Mouse (Mus musculus) hindbrain, embryonic 11.5 days (tissue): ENCODE results near the gene Prss35. TPM values are rescaled to one million over a fixed set of nuclear protein-coding genes. Genes with fewer than 3 reads are reported as not detected.

Experiments used
- ATAC-seq: fragments of 200-750 bp; cut with Nextera tagmentation; 2 replicates; pipeline ENCODE4 v1.8.0; 2017; ENCODE audit warnings: mild to moderate bottlenecking, moderate TSS enrichment, moderate library complexity; ENCODE audit not compliant: low FRiP score
- DNase-seq: peaks from one replicate; pipeline ENCODE4 v3.0.0-alpha.2; 2015; ENCODE audit warnings: low spot score
- H3K27ac ChIP-seq: fragments of 300-500 bp; sonication (generic); 2 replicates; pipeline ENCODE4 v1.5.1; 2014; ENCODE audit warnings: mild to moderate bottlenecking, low read depth, low read length
- H3K27me3 ChIP-seq: fragments of 300-500 bp; sonication (generic); 2 replicates; pipeline ENCODE4 v1.6.1; 2014; ENCODE audit warnings: mild to moderate bottlenecking, low read length, moderate library complexity, mixed read lengths; ENCODE audit not compliant: control insufficient read depth, insufficient read depth
- H3K36me3 ChIP-seq: fragments of 300-500 bp; sonication (generic); 2 replicates; pipeline ENCODE4 v1.6.1; 2014; ENCODE audit warnings: mild to moderate bottlenecking, low read length, moderate library complexity, mixed read lengths; ENCODE audit not compliant: control insufficient read depth, insufficient read depth
- H3K4me1 ChIP-seq: fragments of 300-500 bp; sonication (generic); replicated peaks from 2 replicates; pipeline ENCODE4 v1.6.1; 2014; ENCODE audit warnings: low read length, mixed read lengths; ENCODE audit not compliant: control insufficient read depth, insufficient read depth
- H3K4me2 ChIP-seq: fragments of 300-500 bp; sonication (generic); replicated peaks from 2 replicates; pipeline ENCODE4 v1.6.1; 2014; ENCODE audit warnings: mild to moderate bottlenecking, low read depth, low read length
- H3K4me3 ChIP-seq: fragments of 300-500 bp; sonication (generic); 2 replicates; pipeline ENCODE4 v1.5.1; 2014; ENCODE audit warnings: low read depth, low read length
- H3K9ac ChIP-seq: fragments of 300-500 bp; sonication (generic); 2 replicates; pipeline ENCODE4 v1.6.1; 2014; ENCODE audit warnings: low read depth, low read length
- H3K9me3 ChIP-seq: fragments of 300-500 bp; sonication (generic); 2 replicates; pipeline ENCODE4 v1.6.1; 2016; ENCODE audit warnings: low read length; ENCODE audit not compliant: control insufficient read depth
- WGBS: fragments of 180-500 bp; shearing (Covaris S2); extraction: QIAGEN DNeasy Blood & Tissue Kit; methylation state at CpG from one replicate; pipeline ENCODE4 v1.1.7; 2014; 5-methylcytosine and 5-hydroxymethylcytosine counted together
- polyA plus RNA-seq: library from polyadenylated mRNA; unstranded; fragments of >200 nt; fragmentation: Nextera tagmentation; extraction: Ambion mirVana; gene quantifications from 2 replicates; pipeline ENCODE4 v1.2.1, GENCODE M21; 2014

The Prss35 gene
- polyA plus RNA-seq, 1 experiment from 2014 or later: 0.48 TPM

DNA sequence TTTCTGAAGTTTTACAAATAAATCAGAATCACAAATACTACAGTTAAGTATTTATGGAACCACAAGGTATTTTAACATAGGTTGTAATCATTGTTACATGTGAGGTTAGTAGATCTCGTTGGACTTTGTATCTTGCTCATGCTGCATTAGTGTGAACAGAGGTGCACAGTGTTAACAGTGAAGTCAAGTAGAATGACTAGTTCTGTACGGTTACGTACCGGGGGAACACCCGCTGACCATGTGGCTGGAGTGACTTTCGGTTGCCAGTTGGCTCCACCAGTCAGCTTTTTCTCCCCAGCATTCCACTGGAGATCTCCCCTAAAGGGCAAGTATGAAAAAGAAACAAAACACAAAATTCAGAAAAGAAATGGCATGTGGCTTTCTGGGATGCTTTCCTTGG is 31.9 kb downstream of the Prss35 start:
- no peaks in the 10 kb centered on the region for H3K27me3 ChIP-seq
- H3K4me1 ChIP-seq: no peaks in the 10 kb centered on the region
- ATAC-seq (no peak), DNase-seq (no peak)
- no peak overlapping the region for H3K9ac ChIP-seq
- no peak overlapping the region for H3K4me2 ChIP-seq
- H3K27ac ChIP-seq: no peak overlapping the region
- H3K4me3 ChIP-seq: no peak overlapping the region
- no peaks in the 10 kb centered on the region for H3K36me3 ChIP-seq
- 93% methylated on average over 6 of the region's 6 CpGs for WGBS
- no peaks in the 10 kb centered on the region for H3K9me3 ChIP-seq

DNA sequence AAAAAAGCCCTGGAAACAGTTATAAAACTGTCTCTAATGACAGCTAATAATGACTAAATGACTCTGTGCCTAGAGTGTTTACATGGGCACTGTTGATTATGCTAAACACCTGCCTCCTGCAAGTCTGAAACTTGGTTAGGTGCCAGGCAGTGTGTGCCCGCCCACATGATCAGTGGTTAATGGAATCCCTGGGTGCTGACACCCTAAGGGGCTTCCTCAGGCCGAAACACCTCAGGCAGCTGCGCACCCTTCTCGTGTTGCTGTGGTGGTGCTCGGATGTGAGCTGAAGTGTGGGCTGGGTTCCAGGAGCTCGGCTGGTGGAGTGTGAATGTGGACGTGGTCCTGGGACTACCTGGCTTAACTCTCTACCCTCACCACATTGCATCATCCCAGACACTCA is 33.9 kb downstream of the Prss35 start:
- H3K9me3 ChIP-seq: no peaks in the 10 kb centered on the region
- DNase-seq (no peak), ATAC-seq (no peak)
- WGBS: 78% methylated on average over 7 of the region's 7 CpGs
- H3K36me3 ChIP-seq: no peaks in the 10 kb centered on the region
- H3K9ac ChIP-seq: no peak overlapping the region
- H3K27ac ChIP-seq: no peak overlapping the region
- no peak overlapping the region for H3K4me3 ChIP-seq
- no peaks in the 10 kb centered on the region for H3K27me3 ChIP-seq
- no peak overlapping the region for H3K4me2 ChIP-seq
- H3K4me1 ChIP-seq: no peaks in the 10 kb centered on the region

DNA sequence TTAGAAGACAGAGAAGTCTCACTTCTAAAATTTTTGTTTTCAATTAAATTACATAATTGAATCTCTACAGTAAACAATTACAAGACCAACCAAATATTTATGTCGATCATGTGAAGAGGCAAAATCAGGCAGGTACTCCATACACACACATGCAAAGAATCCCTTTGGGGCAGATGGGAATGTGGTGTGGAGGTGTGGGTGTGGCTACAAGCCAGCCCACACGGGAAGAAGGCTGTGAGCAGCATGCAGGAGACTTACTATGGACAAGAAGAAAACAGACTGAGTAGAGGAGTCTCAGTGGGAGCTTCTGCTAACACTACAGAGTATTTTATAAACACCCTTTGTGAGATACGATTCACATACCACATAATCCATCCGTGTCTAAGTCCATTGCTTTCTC is 34.8 kb downstream of the Prss35 start:
- H3K4me1 ChIP-seq: no peaks in the 10 kb centered on the region
- no peak for ATAC-seq
- no peak for DNase-seq
- H3K27ac ChIP-seq: no peak overlapping the region
- H3K27me3 ChIP-seq: no peaks in the 10 kb centered on the region
- H3K4me2 ChIP-seq: no peak overlapping the region
- H3K9ac ChIP-seq: no peak overlapping the region
- H3K9me3 ChIP-seq: no peaks in the 10 kb centered on the region
- H3K36me3 ChIP-seq: no peaks in the 10 kb centered on the region
- H3K4me3 ChIP-seq: no peak overlapping the region
- 72% methylated on average over 4 of the region's 4 CpGs for WGBS

DNA sequence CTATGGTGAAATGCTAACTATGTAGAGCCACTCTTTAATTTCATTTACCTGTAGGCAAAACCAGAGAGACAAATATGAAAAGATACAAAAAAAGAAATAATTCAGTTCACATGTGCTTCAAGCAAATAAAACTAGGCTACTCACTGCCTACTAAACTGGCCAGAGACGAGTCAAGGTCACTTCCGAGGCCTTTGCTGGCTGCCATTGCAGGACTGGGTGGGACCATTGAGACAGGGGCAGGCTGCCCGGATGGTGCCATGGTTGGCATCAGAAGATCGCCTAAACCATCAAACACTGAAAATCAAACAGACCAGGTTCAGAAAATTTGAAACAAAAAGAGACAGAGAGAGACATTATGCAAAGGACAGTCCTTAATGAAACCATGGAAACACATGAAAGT is 38.0 kb downstream of the Prss35 start:
- Histone ChIP-seq H3K27ac (no peak overlapping the region), H3K9me3 (no peaks in the 10 kb centered on the region), H3K27me3 (no peaks in the 10 kb centered on the region), H3K36me3 (no peaks in the 10 kb centered on the region), H3K4me1 (no peaks in the 10 kb centered on the region), H3K4me2 (no peak overlapping the region), H3K9ac (no peak overlapping the region), H3K4me3 (no peak overlapping the region)
- DNase-seq (no peak), ATAC-seq (no peak)
- WGBS: 90% methylated on average over 4 of the region's 4 CpGs

DNA sequence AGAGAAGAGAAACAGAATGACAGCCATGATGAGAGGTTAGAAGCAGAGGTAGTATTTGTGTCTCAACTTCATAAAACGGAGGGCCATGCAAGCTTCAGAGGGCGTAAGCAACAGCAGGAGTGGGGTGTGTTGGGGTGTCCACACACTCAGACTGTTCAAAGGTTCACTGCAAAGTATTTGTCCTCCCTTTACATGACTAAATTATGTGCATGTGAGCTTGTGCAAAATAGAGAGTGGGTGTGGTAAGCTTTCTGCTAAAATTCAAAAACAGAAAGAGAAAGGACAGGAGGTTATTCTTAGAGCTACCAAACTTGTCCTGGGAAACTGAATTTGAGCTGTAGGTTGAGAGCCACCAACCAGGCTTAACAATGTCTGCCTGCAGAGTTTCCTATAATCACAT is 39.4 kb downstream of the Prss35 start:
- no peak overlapping the region for H3K4me3 ChIP-seq
- no peak for ATAC-seq
- no peaks in the 10 kb centered on the region for H3K9me3 ChIP-seq
- WGBS: 89% methylated on average over 2 of the region's 2 CpGs
- H3K27me3 ChIP-seq: no peaks in the 10 kb centered on the region
- no peaks in the 10 kb centered on the region for H3K36me3 ChIP-seq
- H3K9ac ChIP-seq: no peak overlapping the region
- H3K4me1 ChIP-seq: no peaks in the 10 kb centered on the region
- H3K27ac ChIP-seq: no peak overlapping the region
- DNase-seq: no peak
- H3K4me2 ChIP-seq: no peak overlapping the region

DNA sequence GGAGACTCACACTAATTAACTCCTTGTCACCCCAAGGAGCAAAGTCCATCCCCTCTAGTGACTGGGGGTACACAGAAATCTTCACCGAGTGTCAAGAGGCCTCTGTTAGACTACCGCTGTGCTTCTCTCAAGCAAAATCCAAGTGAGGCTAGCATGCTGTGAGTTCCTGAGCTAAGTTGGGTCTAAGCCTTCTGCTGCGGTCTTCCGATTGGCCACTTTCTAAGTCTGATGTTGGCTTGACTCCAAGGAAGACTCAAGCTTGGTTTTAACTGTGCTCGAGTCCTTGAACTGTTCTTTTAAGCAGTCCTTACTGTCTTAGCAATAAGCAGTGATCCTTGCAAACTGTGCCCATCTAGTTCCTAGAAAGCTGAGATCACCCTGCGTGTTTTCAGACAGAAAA is 45.7 kb downstream of the Prss35 start:
- Histone ChIP-seq H3K4me3 (no peak overlapping the region), H3K9ac (no peak overlapping the region), H3K9me3 (no peaks in the 10 kb centered on the region), H3K4me2 (no peak overlapping the region), H3K27me3 (no peaks in the 10 kb centered on the region), H3K27ac (no peak overlapping the region), H3K36me3 (no peaks in the 10 kb centered on the region), H3K4me1 (no peaks in the 10 kb centered on the region)
- ATAC-seq (no peak), DNase-seq (no peak)
- WGBS: 87% methylated on average over 6 of the region's 6 CpGs

DNA sequence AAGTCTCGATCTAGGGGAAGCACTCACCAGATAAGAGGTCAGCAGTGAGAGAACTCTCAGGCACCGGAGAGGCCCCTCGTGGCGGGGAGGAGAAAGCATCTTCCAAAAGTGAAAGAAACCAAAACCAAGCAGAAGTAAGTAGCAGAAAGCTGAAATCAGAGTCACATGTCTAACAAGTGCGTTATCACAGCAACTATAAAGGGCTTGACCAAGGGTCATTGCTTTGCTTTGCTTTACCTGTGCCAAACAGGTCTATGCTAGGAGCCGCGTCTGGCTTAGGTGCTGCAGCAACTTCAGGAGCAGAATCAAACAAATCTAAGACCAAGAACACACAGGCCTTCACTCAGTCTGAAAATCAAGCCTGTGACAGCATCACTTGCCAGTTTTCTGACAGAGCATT is 48.5 kb downstream of the Prss35 start:
- Histone ChIP-seq H3K9ac (no peak overlapping the region), H3K4me2 (no peak overlapping the region), H3K4me3 (no peak overlapping the region), H3K36me3 (no peaks in the 10 kb centered on the region), H3K4me1 (no peaks in the 10 kb centered on the region), H3K27ac (no peak overlapping the region), H3K27me3 (no peaks in the 10 kb centered on the region), H3K9me3 (no peaks in the 10 kb centered on the region)
- WGBS: 87% methylated on average over 7 of the region's 7 CpGs
- DNase-seq (no peak), ATAC-seq (no peak)

DNA sequence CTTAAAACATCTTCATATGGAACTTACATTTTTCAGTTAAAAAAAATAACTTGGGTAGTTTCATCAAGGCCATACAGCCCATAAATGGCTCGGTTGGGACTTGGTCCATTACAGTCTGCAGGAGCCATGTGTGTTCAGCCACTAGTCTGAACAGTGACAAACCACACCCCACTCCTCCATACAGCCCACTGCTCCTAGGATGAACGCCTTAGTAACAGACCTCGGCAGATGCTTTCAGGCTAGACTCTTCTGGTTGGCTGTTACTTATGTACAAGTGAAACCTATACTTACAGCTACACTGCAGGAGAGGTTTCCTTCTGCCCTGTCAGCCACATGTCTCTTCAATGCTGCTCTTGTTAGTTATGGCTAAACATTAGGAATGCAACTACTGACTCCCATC is 51.8 kb downstream of the Prss35 start:
- Histone ChIP-seq H3K9ac (no peak overlapping the region), H3K4me3 (no peak overlapping the region), H3K4me1 (no peaks in the 10 kb centered on the region), H3K9me3 (no peaks in the 10 kb centered on the region), H3K27ac (no peak overlapping the region), H3K4me2 (no peak overlapping the region), H3K27me3 (no peaks in the 10 kb centered on the region), H3K36me3 (no peaks in the 10 kb centered on the region; the same call in 1 of the 2 replicates)
- WGBS: 73% methylated on average over 3 of the region's 3 CpGs
- ATAC-seq (no peak), DNase-seq (no peak)

DNA sequence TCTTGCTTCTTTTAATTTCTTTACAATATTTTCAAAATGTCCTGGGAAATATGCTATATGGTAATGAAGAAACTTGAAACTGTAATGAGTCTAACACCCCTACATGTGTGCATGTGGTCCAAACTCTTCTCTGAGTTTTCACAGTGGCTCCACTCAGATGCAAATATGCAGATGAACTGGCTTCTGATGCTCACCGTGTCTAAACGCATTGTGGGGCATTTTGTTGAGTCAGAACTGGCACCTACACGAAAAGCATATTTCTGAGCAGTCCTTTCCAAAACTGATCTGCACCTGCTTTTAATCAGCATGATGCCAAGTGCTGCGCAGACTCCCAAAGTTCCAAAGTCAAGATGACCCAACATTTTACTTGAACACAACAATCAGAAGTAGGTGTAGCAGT is 54.1 kb downstream of the Prss35 start:
- Histone ChIP-seq H3K4me2 (no peak overlapping the region), H3K27ac (no peak overlapping the region), H3K4me3 (no peak overlapping the region), H3K27me3 (no peaks in the 10 kb centered on the region), H3K9ac (no peak overlapping the region), H3K9me3 (no peaks in the 10 kb centered on the region), H3K4me1 (no peaks in the 10 kb centered on the region), H3K36me3 (no peaks in the 10 kb centered on the region; the same call in 1 of the 2 replicates)
- no peak for ATAC-seq
- DNase-seq: no peak
- WGBS: 88% methylated on average over 4 of the region's 4 CpGs
